Mouse (Mus musculus) hindbrain, embryonic 15.5 days (tissue): ENCODE results near the gene Syde2. TPM values are rescaled to one million over a fixed set of nuclear protein-coding genes. Genes with fewer than 3 reads are reported as not detected.
A peak's percentile ranks its signal among the peaks of the same experiment; 100 is the strongest.

Source experiments
- ATAC-seq: fragments of 200-750 bp; cut with Nextera tagmentation; 2 replicates; pipeline ENCODE4 v1.8.0; 2017; ENCODE audit warnings: low read depth, moderate number of reproducible peaks, moderate TSS enrichment; ENCODE audit not compliant: low FRiP score
- H3K27ac ChIP-seq: fragments of 300-500 bp; sonication (generic); replicated peaks from 2 replicates; pipeline ENCODE4 v1.5.1; 2015; ENCODE audit warnings: mild to moderate bottlenecking, inconsistent platforms
- H3K27me3 ChIP-seq: fragments of 300-500 bp; sonication (generic); 2 replicates; pipeline ENCODE4 v1.6.1; 2015; ENCODE audit warnings: control low read depth, inconsistent platforms
- H3K36me3 ChIP-seq: fragments of 300-500 bp; sonication (generic); 2 replicates; pipeline ENCODE4 v1.6.1; 2015; ENCODE audit warnings: control low read depth, inconsistent platforms
- H3K4me1 ChIP-seq: fragments of 300-500 bp; sonication (generic); replicated peaks from 2 replicates; pipeline ENCODE4 v1.6.1; 2015; ENCODE audit warnings: control low read depth, inconsistent platforms
- H3K4me2 ChIP-seq: fragments of 300-500 bp; sonication (generic); 2 replicates; pipeline ENCODE4 v1.6.1; 2015; ENCODE audit warnings: moderate library complexity, mild to moderate bottlenecking, inconsistent platforms
- H3K4me3 ChIP-seq: fragments of 300-500 bp; sonication (generic); 2 replicates; pipeline ENCODE4 v1.5.1; 2015; ENCODE audit warnings: mild to moderate bottlenecking, inconsistent platforms
- H3K9ac ChIP-seq: fragments of 300-500 bp; sonication (generic); 2 replicates; pipeline ENCODE4 v1.6.1; 2015; ENCODE audit warnings: inconsistent platforms
- H3K9me3 ChIP-seq: fragments of 300-500 bp; sonication (generic); 2 replicates; pipeline ENCODE4 v1.6.1; 2016; ENCODE audit warnings: control low read depth, inconsistent platforms
- WGBS: fragments of 180-500 bp; shearing (Covaris S2); methylation state at CpG from one replicate; pipeline ENCODE4 v1.1.7; 2015; 5-methylcytosine and 5-hydroxymethylcytosine counted together
- polyA plus RNA-seq: library from polyadenylated mRNA; unstranded; fragments of >200 nt; fragmentation: Nextera tagmentation; extraction: Ambion mirVana; gene quantifications from 2 replicates; pipeline ENCODE4 v1.2.1, GENCODE M21; 2015

Gene Syde2
- polyA plus RNA-seq, 1 experiment from 2014 or later = 0.34 TPM

DNA sequence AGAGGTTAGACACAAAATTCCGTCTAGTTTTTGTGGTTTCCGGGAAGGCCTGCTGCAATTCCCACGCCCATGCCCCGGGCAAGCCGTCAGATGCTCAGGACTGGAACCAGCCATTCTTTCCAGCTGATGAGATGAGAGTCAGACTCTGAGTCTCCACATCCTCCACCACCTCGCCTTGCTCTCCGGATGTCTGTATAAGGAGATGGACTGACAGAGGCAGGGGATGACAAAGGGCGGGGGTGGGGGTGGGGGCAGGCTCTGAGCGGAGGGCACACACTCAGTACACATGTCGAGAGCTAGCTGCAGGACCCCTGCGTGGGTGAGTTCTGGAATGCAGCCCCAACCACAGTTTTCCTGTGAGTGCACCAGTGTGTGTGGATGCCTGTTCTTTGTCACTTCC, 57.3 kb downstream of the Syde2 start:
- Histone ChIP-seq H3K4me1 (no peaks in the 10 kb centered on the region), H3K36me3 (no peaks in the 10 kb centered on the region), H3K27me3 (no peaks in the 10 kb centered on the region), H3K9me3 (no peaks in the 10 kb centered on the region), H3K4me2 (no peak overlapping the region), H3K4me3 (no peak overlapping the region), H3K27ac (no peak overlapping the region), H3K9ac (no peak overlapping the region)
- peak; percentile 45; the same call in 1 of the 2 replicates for ATAC-seq
- WGBS = 54% methylated on average over 11 of the region's 11 CpGs

DNA sequence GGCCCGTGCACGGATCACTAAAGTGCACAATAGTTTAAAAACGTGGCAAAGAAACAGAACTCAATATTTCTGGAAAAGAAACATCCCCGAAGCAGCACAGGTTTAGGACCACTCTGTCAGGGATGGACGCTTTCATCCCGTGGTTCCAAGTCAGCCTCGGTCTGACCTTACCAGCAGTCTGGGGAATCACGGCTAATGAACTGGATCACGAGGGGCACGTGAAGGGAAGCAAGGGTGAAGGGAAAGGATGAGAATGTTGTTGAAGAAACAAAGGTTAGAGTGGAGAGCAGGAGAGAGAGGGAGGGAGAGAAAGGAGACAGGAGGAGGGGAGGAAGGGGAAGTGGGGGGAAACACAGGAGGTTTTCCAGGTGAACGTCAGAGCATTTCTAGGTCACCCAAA, 58.4 kb downstream of the Syde2 start:
- no peak overlapping the region for H3K27ac ChIP-seq
- no peaks in the 10 kb centered on the region for H3K9me3 ChIP-seq
- no peak overlapping the region for H3K4me2 ChIP-seq
- H3K9ac ChIP-seq = no peak overlapping the region
- H3K4me3 ChIP-seq = no peak overlapping the region
- H3K27me3 ChIP-seq = no peaks in the 10 kb centered on the region
- H3K4me1 ChIP-seq = peaks cover 2% of the 10 kb centered on the region; the same call in 1 of the 2 replicates
- ATAC-seq = no peak
- 85% methylated on average over 11 of the region's 11 CpGs for WGBS
- H3K36me3 ChIP-seq = no peaks in the 10 kb centered on the region

DNA sequence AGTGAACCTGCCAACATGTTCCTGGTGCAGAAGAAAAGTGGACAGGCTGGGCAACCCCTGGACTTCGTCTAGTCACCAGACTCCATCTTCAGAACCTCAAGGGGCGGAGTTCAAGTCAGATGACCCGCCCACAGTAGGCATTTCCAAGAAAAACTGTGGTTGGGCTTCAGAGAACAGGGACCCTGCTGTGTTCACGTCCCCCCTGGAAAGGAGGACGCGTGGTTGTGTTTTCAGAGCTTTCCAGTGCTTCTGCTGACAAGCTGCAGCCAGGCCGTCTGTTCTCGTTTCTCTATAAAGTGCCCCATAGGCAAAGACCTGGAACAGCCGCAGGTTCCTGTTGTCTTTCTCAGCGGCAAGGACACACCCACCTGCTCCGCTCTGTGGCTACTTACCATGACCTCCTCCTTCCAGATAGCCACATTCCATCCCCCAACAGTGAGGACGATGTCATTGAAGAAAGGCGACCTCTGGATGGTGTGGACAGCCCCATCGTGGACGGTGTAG, 60.1 kb downstream of the Syde2 start:
- 27% methylated on average over 15 of the region's 15 CpGs for WGBS
- Histone ChIP-seq H3K4me3 (no peak overlapping the region), H3K27me3 (no peaks in the 10 kb centered on the region), H3K4me1 (peaks cover 10% of the 10 kb centered on the region), H3K27ac (no peak overlapping the region), H3K4me2 (0 out of 2 replicates have a peak overlapping the region, but pooled peaks have one; percentile 3), H3K9me3 (no peaks in the 10 kb centered on the region), H3K9ac (no peak overlapping the region), H3K36me3 (no peaks in the 10 kb centered on the region)
- no peak for ATAC-seq

DNA sequence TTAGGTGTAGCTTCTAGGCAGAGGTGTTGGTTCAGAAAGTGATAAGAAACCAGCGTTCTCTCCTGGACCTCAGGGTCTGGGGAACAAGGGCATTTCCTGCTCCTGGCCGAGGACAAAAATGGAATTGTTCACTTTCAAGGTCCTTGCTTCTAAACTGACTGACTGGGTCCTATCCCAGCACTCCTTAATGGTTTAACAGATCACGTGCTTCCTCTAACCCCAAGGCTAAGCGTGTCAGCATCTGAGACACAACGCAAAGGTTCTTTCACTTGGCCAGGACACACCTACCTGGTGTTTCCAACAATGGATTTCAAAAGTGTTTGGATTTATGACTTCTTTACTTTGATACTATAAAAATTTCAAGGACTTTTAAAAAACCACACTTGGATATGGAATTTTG, 62.3 kb downstream of the Syde2 start:
- Histone ChIP-seq H3K4me3 (no peak overlapping the region), H3K9me3 (no peaks in the 10 kb centered on the region), H3K27ac (no peak overlapping the region), H3K9ac (no peak overlapping the region), H3K27me3 (no peaks in the 10 kb centered on the region), H3K36me3 (no peaks in the 10 kb centered on the region), H3K4me1 (peaks cover 10% of the 10 kb centered on the region), H3K4me2 (no peak overlapping the region)
- ATAC-seq = no peak
- WGBS = 90% methylated on average over 5 of the region's 5 CpGs

DNA sequence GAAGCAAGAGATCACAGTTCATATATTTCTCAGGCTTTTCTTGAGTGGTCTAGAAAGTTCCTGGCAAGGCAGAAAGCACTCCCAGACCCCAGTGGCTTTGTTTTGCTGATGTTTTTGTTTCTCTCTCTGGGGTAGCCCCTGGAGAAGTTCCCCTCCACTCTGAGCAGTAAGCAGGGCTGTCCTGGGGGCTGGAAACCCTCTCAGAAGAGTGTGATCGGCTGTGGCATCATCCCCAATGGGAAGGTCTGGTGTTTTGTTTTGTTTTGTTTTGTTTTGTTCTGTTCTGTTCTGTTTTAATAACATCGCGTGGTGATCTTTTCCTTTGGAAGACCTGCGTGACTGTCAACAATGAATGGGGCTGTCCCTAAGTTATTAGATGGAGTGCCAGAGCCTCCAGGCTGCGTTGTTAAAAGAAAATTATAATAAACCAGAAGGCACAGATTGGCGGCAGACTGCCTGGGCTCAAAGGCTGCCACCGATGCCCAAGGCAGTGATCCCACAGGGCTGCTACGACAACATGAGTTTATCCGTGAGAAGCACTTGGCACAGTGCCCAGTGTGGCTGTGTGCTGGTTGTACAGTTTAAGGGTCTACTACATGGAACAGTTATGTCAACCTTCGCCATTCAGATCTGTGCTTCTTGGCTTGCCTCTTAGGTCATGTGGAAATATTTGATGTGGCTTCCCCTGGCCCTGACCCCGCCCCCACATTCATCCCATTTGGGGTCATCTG, 63.8 kb downstream of the Syde2 start:
- peak; percentile 81 for ATAC-seq
- no peak overlapping the region for H3K4me3 ChIP-seq
- H3K4me2 ChIP-seq = no peak overlapping the region
- no peak overlapping the region for H3K9ac ChIP-seq
- WGBS = 20% methylated on average over 11 of the region's 11 CpGs
- no peaks in the 10 kb centered on the region for H3K9me3 ChIP-seq
- no peaks in the 10 kb centered on the region for H3K27me3 ChIP-seq
- H3K4me1 ChIP-seq = peaks cover 10% of the 10 kb centered on the region
- no peak overlapping the region for H3K27ac ChIP-seq
- no peaks in the 10 kb centered on the region for H3K36me3 ChIP-seq

DNA sequence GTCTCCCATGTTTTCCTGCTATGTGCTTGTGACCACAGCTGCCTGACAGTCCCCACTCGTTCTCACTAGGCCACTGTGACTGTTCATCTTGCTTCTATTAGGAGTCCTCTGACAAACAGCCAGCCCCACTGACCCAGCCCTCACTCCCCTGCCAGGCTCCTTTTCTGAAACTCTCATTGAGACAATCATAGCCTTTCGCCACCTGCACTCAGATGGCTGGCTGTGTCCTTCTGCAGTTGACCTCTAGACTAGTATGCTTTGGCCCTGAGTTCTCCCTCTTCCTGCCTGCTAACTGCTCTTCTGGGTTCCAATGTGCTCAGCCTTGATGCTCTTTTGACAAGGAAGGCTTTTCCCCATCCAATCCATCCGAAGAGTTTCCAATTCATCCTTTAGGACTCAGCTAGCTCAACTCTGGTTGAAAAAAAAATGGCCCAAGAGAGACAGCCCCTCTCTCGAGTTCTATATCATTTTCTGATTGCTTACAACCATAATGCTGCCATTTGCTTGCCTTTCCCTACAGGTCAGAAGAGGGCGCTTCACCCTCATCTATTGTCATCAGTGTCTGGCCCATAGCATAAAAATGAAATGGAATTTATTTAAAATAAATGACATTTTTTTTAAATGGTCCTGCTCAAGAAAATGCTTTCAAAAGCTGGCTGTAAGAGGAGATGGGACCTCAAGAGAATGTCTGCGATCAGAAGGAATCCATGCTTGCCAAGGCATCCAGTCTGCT, 65.6 kb downstream of the Syde2 start:
- no peak for ATAC-seq
- no peaks in the 10 kb centered on the region for H3K9me3 ChIP-seq

DNA sequence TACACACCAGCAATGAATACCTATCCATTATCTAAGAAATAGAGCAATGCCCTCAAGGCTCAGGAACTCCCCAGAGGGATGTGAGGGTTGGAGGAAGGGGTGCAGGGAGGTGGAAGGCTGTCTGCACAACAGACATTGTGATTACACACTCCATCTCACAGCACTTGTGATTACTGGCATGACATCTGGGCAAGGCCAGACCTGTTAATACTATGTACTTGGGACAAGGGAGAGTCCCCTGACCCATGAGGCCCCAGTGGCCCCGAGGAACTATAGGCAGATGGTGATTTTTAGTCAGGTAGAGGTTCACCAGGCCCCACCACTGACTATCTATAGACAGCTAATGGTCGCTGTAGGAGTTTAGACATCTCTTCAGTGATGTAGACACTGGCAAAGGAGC, 66.2 kb downstream of the Syde2 start:
- H3K9me3 ChIP-seq = no peaks in the 10 kb centered on the region
- H3K4me2 ChIP-seq = no peak overlapping the region
- 0 out of 2 replicates have a peak, but pooled peaks cover 3% of the 10 kb centered on the region for H3K27me3 ChIP-seq
- peaks cover 10% of the 10 kb centered on the region for H3K4me1 ChIP-seq
- WGBS = 81% methylated on average over 2 of the region's 2 CpGs
- no peaks in the 10 kb centered on the region for H3K36me3 ChIP-seq
- no peak for ATAC-seq
- H3K4me3 ChIP-seq = no peak overlapping the region
- no peak overlapping the region for H3K27ac ChIP-seq
- no peak overlapping the region for H3K9ac ChIP-seq

More for the DNA sequence above, 65.6 kb downstream of the Syde2 start:
- 66% methylated on average over 6 of the region's 6 CpGs for WGBS
- Histone ChIP-seq H3K27ac (no peak overlapping the region), H3K4me2 (no peak overlapping the region), H3K4me1 (peaks cover 10% of the 10 kb centered on the region), H3K9ac (no peak overlapping the region), H3K27me3 (0 out of 2 replicates have a peak, but pooled peaks cover 3% of the 10 kb centered on the region), H3K4me3 (no peak overlapping the region), H3K36me3 (no peaks in the 10 kb centered on the region)

DNA sequence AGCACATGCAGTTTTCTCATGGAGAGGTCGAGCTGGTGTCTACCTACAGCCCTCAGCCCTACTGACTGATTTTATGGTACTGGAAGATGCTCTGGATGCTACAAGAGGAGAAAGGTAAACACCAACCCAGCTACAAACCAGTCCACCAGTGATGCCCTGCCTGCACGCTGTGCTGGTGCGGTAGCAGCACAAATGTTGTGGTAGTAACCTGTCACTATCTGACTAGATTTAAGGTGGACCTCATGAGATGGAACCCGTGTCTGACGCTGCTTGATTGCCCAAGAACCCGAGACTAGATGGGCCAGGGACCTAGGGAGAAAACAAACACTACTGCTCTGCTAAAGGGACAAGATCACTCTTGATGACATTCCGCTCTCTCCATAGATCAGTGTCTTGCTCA, 69.5 kb downstream of the Syde2 start:
- Histone ChIP-seq H3K4me3 (no peak overlapping the region), H3K9me3 (no peaks in the 10 kb centered on the region), H3K4me2 (no peak overlapping the region), H3K36me3 (no peaks in the 10 kb centered on the region), H3K4me1 (no peaks in the 10 kb centered on the region), H3K27me3 (0 out of 2 replicates have a peak, but pooled peaks cover 3% of the 10 kb centered on the region), H3K27ac (no peak overlapping the region), H3K9ac (no peak overlapping the region)
- ATAC-seq = no peak
- 83% methylated on average over 7 of the region's 7 CpGs for WGBS

DNA sequence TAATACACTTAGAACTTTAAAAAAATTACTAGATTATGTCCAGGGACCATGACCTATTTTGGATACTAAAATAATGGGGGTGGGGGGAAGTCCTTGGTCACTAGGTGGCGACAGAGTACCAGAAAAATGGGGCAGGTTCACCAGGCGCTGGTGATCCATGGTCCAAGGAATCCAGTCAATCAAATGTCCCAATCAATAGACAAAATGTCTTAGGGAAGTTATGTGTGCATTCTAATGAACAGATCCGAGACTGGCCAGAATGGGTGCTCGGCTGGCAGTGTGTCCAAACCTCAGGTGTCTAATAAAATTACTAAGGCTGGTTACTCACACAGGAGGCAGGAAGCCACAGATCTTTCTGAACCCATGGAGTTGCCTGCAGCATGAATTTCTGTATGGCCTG, 70.6 kb downstream of the Syde2 start:
- H3K4me3 ChIP-seq = no peak overlapping the region
- no peaks in the 10 kb centered on the region for H3K36me3 ChIP-seq
- no peak overlapping the region for H3K27ac ChIP-seq
- H3K4me1 ChIP-seq = no peaks in the 10 kb centered on the region
- H3K9me3 ChIP-seq = no peaks in the 10 kb centered on the region
- H3K4me2 ChIP-seq = no peak overlapping the region
- H3K9ac ChIP-seq = no peak overlapping the region
- WGBS = 13% methylated on average over 4 of the region's 4 CpGs
- ATAC-seq = no peak
- H3K27me3 ChIP-seq = 0 out of 2 replicates have a peak, but pooled peaks cover 3% of the 10 kb centered on the region

DNA sequence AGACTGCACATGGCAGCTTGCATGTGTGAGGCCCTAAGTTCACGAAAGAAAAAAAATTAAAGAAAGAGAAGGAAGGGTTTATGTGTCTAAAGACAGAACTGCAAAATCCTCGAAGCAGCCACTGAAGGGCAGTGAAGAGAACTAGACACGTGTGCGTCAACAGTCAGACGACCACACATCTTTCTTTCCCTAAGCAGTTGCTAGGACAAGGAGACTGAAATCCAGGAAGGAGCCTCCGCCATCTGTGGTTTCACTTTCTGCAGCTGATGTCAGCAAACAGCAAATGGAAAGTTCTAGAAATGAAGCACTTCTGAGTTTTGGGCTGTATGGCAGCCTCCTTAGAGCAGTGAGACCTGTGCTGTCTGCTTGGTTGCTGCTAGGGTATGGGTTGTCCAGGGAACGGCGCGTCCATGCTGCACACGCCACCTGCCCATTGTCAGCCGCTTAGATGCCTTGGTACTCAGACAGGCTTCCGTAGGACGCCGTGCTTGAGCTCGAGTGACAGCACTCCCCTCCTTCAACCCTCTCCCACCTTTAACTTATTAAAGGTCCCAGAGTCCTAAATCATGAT, 71.8 kb downstream of the Syde2 start:
- 82% methylated on average over 15 of the region's 15 CpGs for WGBS

DNA sequence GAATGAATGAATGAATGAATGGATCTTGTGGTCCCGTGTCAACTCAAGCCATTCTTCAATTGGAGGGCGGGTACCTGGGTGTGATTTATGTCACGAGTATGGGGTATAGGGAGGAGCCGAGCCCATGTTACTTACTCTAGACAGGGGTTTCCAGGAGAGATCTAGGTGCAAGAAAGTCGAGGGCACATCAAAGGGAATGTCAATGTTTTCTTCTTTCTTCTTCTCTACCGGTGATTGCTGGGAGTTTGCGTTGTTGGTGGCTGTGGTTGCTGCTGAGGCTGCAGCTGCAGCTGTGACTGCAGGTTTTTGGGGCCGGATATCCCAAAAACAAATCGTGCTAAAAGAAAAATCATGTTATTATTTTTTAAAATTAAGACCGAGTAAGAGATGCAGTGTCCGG, 75.5 kb downstream of the Syde2 start:
- Histone ChIP-seq H3K9ac (no peak overlapping the region), H3K4me1 (no peaks in the 10 kb centered on the region), H3K9me3 (no peaks in the 10 kb centered on the region), H3K27me3 (no peaks in the 10 kb centered on the region), H3K36me3 (no peaks in the 10 kb centered on the region), H3K27ac (no peak overlapping the region), H3K4me2 (no peak overlapping the region), H3K4me3 (no peak overlapping the region)
- no peak for ATAC-seq
- 88% methylated on average over 11 of the region's 11 CpGs for WGBS

More for the DNA sequence above, 71.8 kb downstream of the Syde2 start:
- Histone ChIP-seq H3K36me3 (no peaks in the 10 kb centered on the region), H3K4me3 (no peak overlapping the region), H3K9me3 (no peaks in the 10 kb centered on the region), H3K27ac (no peak overlapping the region), H3K27me3 (0 out of 2 replicates have a peak, but pooled peaks cover 3% of the 10 kb centered on the region), H3K4me1 (no peaks in the 10 kb centered on the region), H3K4me2 (no peak overlapping the region), H3K9ac (no peak overlapping the region)
- no peak for ATAC-seq

DNA sequence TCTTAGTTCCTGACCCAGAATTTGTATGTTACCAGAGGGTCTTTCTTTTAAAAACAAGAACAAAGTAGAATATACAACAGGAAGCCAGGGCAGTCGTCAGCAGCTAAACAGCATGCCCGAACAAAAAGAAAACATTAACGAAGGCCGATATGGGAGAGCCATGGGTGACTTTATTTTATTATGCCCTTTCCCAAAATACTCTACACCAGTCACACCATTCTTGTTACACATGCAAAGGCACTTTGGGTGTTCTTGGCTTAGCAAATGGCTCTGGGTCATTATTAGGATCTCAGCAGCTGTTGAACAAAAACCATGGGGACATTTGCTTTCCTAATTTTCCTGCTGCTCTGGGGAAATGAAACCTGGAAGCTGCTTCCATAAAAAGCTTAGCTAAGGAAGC, 81.6 kb downstream of the Syde2 start:
- no peaks in the 10 kb centered on the region for H3K27me3 ChIP-seq
- no peaks in the 10 kb centered on the region for H3K4me1 ChIP-seq
- no peak overlapping the region for H3K4me2 ChIP-seq
- no peak for ATAC-seq
- no peaks in the 10 kb centered on the region for H3K36me3 ChIP-seq
- no peak overlapping the region for H3K9ac ChIP-seq
- WGBS = 80% methylated on average over 4 of the region's 4 CpGs
- H3K9me3 ChIP-seq = no peaks in the 10 kb centered on the region
- H3K27ac ChIP-seq = no peak overlapping the region
- H3K4me3 ChIP-seq = no peak overlapping the region
